Mouse (Mus musculus) layer of hippocampus, adult 2 months (tissue): ENCODE measurements around the gene Mcrip1. TPM values are rescaled to one million over a fixed set of nuclear protein-coding genes. Genes with fewer than 3 reads are reported as not detected.
"Not testable (repeated sequence)": the region's sequence is repeated elsewhere in the genome, so short reads cannot be mapped to it uniquely, and the experiment has no call there.

Experiments used
- DNase-seq, 2 experiments: peaks; one replicate each; pipeline ENCODE4 v3.0.0; 2022; ENCODE audit warnings: low spot score in 2 of 2
- H3K27ac ChIP-seq: fragments of 200-600 bp; 2 replicates; pipeline ENCODE4 v1.8.1; 2022
- H3K4me3 ChIP-seq: fragments of 200-600 bp; 2 replicates; pipeline ENCODE4 v1.8.1; 2022; ENCODE audit warnings: mild to moderate bottlenecking
- CTCF ChIP-seq: fragments of 200-600 bp; conservative IDR thresholded peaks from 2 replicates; pipeline ENCODE4 v1.8.1; 2022; ENCODE audit warnings: antibody characterized with exemption, mild to moderate bottlenecking, moderate library complexity
- total RNA-seq, 2 experiments: library from RNA; stranded (reverse); gene quantifications; 2 replicates each; pipeline ENCODE4 v1.2.3; 2021

Mcrip1 gene
- total RNA-seq, 2 experiments from 2014 or later = 65.2 to 67.6 TPM

- Histone ChIP-seq H3K27ac (peak overlapping the region; percentile 93), H3K4me3 (peak overlapping the region; percentile 97)
- no peak for DNase-seq
- no peak; the same call in 1 of the 2 replicates for TF ChIP-seq CTCF
These were observed 22.9 kb upstream of the Mcrip1 start for GRCm38 (mm10) chr11:120572417-120572751.

- peak overlapping the region; percentile 93 for H3K27ac ChIP-seq
- peak overlapping the region; percentile 97 for H3K4me3 ChIP-seq
- no peak for DNase-seq
- TF ChIP-seq CTCF = no peak
These were observed 22.4 kb upstream of the Mcrip1 start for GRCm38 (mm10) chr11:120571754-120572416.

GRCm38 (mm10) chr11:120571122-120571521 lies 21.6 kb upstream of the Mcrip1 start:
- DNase-seq = no peak
- no peak overlapping the region for H3K4me3 ChIP-seq
- no peak overlapping the region for H3K27ac ChIP-seq
- no peak for TF ChIP-seq CTCF

GRCm38 (mm10) chr11:120568324-120568723 lies 18.8 kb upstream of the Mcrip1 start:
- no peak for DNase-seq
- no peak for TF ChIP-seq CTCF
- Histone ChIP-seq H3K27ac (no peak overlapping the region), H3K4me3 (no peak overlapping the region)

- no peak for DNase-seq
- Histone ChIP-seq H3K27ac (no peak overlapping the region), H3K4me3 (no peak overlapping the region)
- TF ChIP-seq CTCF = no peak
These were observed 15.6 kb upstream of the Mcrip1 start for GRCm38 (mm10) chr11:120565114-120565513.

GRCm38 (mm10) chr11:120562949-120563348 lies 13.4 kb upstream of the Mcrip1 start:
- no peak for TF ChIP-seq CTCF
- H3K4me3 ChIP-seq = no peak overlapping the region
- no peak overlapping the region for H3K27ac ChIP-seq
- DNase-seq = no peak

- TF ChIP-seq CTCF = no peak
- DNase-seq = no peak
- no peak overlapping the region for H3K4me3 ChIP-seq
- no peak overlapping the region for H3K27ac ChIP-seq
These were observed 11.6 kb upstream of the Mcrip1 start for GRCm38 (mm10) chr11:120560952-120561728.

GRCm38 (mm10) chr11:120558843-120559242 lies 9.3 kb upstream of the Mcrip1 start:
- H3K4me3 ChIP-seq, H3K27ac ChIP-seq, DNase-seq: not testable (repeated sequence)
- TF ChIP-seq CTCF = peak; percentile 16; the same call in 1 of the 2 replicates

- DNase-seq = no peak
- no peak overlapping the region for H3K4me3 ChIP-seq
- peak overlapping the region; percentile 23; the same call in 1 of the 2 replicates for H3K27ac ChIP-seq
- no peak for TF ChIP-seq CTCF
These were observed 5.7 kb upstream of the Mcrip1 start for GRCm38 (mm10) chr11:120555260-120555659.

- no peak for TF ChIP-seq CTCF
These were observed 5.3 kb upstream of the Mcrip1 start for GRCm38 (mm10) chr11:120554834-120555233.

GRCm38 (mm10) chr11:120552736-120553135 lies 3.2 kb upstream of the Mcrip1 start:
- Histone ChIP-seq H3K27ac (no peak overlapping the region), H3K4me3 (no peak overlapping the region)
- no peak for TF ChIP-seq CTCF
- DNase-seq = no peak

More at GRCm38 (mm10) chr11:120554834-120555233, 5.3 kb upstream of the Mcrip1 start:
- peak overlapping the region; percentile 23; the same call in 1 of the 2 replicates for H3K27ac ChIP-seq
- no peak for DNase-seq
- no peak overlapping the region for H3K4me3 ChIP-seq

GRCm38 (mm10) chr11:120550810-120551440 lies 1.4 kb upstream of the Mcrip1 start, which contains the start of gene Ppp1r27:
TSS of gene Ppp1r27 (minus strand) at chr11:120551132.
- Histone ChIP-seq H3K4me3 (peak within 1 kb of the TSS; percentile 98), H3K27ac (peak within 1 kb of the TSS; percentile 95)
- no peak for DNase-seq
- no peak for TF ChIP-seq CTCF
